Mouse (Mus musculus) regulatory T cell (primary cell): Measurements from ENCODE around the gene Fntb.

Experiments
- in situ Hi-C: fragments of 300-600 bp; cut with MboI, MseI; formaldehyde crosslinking; loops from one replicate; pipeline ENCODE4 v1.15.1; 2025; ENCODE audit warnings: high pct_unique_total_duplicates

The Fntb gene

DNA sequence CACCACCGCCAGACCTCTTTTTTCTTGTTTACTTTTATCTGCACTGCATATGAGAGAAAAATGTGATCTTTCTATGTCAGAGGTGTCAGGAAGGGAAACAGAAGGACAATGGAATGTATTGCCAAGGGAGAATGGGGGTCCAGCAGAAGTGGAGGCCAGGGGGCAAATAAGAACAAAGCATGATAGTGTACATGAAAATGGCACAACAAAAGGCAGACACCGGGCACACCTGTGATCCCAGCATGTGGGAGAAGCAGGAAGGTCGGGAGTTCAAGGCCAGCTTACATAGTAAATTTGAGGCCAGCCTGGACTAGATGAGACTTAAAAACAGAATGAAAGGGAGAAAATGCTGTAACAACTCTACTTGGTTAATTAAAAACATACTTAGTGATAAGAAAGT, 153.5 kb downstream of the Fntb start:
- in situ Hi-C loops = no loop called here

DNA sequence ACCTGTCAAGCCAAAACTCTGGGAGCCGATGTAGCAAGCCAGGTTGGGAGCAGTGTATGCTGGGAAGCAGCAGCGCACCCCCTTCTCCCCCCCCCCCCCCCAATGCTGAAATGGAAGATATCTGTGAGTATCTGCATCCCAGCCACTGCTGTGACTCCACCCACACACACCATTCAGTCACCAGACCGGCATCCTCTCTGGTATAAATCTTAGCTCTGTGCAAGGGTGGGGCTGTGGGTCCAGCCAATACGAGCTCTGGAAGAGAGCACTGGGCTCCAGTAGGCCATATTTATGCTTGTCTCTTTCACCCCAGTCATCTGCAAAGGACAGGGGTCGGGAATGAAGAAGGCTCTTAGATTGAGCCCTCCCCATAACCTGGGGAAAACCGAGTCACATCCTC, 155.0 kb downstream of the Fntb start:
- in situ Hi-C loops = no loop called here

DNA sequence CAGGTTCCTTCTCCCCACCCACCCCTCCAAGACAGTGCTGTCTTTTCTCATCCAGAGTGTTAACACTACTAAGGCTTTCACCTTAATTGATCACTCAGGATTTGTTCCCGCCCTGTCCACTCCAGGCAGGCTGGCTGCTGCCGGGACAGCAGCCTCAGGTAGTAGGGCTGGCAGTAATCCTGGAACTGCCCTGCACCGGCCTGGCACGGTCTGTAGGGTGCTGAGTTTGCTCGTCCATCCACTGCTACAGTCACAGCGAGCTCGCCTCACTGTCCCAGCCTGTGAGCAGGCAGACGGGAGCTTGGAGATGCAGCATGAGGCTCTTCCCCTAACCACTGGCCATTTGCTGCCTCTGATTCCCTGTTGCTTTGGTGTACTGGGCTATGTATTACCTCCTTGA, 155.6 kb downstream of the Fntb start:
- in situ Hi-C loops = no loop called here

DNA sequence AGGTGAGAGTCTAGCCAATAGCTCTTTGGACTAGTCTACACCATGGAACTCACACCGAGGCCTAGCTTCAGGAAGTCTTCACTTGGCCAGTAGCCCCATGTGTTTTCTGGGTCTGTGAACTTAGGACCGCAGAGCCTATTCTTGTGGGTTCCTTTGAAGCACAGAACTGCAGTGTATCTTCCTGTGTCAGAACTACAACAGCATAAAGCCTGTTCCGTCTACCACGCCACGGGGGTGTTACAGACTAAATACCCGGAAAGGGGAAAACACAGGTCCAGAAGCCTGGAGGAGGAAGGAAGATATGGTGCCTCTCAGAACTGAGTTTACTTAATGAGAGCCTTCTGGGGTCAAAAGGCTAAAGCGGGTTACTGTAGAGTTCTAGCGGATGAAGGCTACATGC, 157.7 kb downstream of the Fntb start:
- in situ Hi-C loops = no loop called here

DNA sequence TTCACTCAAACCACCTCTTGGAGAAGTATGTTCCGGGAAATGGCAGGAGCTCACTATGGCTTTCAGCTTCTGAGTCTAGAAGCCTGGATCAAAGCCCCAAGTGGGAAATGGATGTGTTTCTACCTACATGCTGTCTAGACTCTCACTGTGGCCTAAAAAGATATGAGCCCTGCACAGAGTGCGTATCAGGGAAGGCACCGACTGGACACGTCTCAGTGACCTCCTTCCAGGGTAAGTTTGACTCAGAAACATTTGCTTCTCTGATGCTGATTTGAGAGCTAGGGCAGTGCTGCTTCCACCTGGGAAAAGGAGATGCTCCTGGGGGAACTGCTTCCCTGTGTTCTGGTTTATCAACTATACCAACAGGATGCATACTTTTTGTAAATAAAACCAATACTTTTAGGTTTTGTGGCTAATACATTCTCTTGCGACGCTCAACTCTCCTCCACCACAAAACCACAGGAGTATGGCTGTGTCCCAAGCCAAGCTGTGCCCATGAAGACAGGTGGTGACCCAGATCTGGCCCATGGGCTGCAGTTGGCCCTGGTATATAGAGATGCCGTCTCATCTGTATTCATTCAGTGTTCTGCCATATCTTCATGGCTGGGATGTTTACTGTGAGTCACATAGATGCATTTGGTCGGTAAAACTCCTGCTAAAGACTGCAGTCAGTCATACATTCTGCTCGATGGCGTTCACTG, 159.7 kb downstream of the Fntb start:
- in situ Hi-C loops = no loop called here

DNA sequence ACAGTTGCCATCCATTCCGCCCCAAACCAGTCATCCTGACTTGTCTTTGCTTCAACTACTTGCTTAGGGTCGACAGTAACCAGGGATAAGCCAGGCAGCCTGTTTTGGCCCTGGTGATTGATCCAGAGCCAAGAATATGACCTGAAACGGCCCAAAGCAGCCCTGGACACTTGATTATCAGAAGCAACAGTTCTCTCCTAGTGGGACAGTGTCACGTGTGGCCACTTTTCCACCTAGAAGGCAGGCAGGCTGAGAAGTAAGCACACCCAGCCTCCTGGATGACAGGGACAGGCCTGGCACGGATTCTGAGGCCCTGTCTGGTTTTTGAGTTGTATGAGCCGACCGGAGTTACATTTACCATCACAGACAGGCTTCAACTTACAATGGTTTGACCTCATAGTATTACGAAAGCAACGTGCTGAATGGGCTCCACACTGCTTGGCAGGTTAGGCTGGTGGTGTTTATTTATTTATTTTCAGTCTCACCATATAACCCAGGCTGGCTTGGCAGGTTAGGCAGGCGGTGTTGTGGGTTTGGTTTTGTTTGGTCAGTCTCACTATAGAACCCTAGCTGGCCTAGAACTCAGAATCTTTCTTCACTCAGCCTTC, 161.1 kb downstream of the Fntb start:
- in situ Hi-C loops = no loop called here

DNA sequence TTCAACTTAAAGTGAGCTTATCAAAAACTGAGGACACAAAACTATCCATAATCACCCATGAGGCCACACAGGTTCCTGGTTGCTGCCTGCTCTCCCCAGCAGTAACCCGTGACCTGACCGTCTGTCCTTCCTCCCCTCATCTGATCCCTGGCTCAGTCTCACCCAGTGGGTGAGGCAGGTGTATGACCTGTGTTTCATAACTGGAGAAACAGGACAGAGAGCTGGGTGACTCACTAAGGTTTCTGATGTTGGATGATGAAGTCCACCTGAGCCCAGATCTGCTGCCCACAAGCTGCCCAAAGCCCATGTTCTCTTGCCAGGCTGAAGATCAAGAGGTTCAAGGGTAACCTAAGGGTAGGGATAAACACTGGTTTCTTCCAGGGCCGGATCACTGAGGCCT, 161.6 kb downstream of the Fntb start:
- in situ Hi-C loops = no loop called here

DNA sequence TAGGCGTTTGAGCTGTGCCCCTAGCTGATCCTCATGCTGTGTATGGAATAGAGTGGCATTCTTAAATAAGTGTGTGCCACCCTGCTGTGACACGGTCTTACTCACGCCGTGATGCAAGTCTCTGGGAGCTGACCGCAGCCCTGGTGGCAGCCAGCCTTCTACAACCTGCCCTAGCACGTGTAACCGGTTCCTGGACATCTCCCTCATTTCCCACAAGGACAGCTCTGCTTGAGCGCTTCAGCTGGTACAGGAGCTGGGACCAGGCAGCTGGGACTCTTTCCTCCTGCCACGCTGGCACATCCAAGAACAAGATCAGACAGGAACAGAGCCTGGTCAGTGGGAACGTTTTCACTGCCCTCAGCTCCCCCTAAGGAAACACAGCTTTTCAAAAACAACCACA, 162.2 kb downstream of the Fntb start:
- in situ Hi-C loops = no loop called here

DNA sequence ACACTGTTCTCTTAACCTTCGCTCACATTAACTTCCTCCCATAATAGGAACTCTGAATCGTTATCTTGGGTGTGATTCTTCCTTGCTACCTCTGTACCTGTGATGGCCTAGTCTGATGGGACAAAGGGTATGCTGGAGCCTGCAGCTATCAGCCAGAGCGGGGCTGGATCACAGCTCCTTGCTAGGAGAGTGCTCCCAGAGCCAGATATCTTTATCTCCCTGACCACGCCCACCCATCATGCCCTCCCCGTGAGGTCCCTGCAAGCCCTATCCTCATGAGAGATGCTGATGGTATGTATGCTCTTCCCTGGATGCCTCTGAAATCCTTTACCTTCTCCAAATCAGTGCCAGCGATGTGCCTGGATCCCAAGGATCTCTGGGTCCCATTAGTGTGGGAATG, 164.8 kb downstream of the Fntb start:
- in situ Hi-C loops = no loop called here

DNA sequence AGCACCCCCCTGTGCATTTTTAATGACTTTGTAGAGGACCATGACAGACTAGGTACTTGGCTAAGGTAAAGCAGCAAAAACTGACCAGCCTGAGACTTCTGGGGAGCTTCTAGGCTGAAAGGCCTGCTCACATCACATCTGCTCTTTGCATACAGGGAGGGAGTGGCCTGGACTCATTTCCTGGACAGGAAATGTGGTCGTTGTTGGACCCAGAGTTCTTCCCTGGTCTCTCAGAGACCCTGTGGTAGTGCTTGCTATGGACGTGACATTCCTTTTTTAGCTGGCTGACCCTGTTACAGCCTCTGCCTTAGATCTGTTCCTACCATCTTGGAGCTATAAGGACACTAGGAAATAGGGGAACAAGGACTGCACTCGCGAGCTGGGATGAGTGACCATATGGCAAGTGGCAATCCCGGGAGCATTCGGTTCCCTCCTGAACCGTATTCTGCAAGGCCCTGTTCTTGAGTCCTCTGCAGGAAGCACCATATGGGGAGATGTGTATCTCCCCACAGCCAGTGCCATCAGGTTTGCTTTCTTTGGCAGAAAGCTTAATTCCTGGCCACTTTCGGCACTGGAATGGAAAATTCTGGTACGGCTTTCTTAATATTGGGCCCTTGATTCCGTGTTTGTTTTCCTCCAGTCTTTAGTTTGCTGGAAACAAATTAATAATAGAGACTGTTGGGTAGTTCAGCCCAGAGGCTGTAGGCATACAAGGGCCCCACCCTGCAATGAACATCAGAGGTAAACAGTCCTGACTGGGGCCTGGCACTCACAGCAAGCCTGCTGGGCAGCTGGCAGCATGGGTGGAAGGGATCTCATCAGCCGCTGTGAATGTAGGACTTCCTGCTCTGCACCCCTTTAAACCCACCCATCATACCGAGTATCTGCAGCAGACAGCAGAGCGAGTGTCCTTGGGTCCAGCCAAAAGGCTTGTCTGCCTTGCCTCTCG, 166.6 kb downstream of the Fntb start:
- in situ Hi-C loops = no loop called here

DNA sequence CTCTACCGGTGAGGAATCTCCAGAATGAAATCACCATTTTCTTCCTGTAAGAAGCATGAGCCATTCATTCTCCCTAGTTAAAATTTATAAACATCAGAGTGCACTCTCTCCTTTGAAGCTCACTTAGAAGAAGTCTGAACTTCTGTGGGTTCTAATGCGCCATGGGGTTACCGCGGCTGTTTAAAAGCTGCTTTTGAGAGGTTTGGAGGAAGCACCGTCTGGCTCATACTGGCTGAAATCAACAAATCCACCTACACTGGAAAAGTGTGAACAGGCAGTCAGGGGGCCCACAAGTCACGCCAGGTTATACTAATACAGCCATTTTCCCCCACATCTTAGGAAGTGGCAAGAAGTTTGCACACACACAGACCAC, 167.3 kb downstream of the Fntb start:
- in situ Hi-C loops = no loop called here

DNA sequence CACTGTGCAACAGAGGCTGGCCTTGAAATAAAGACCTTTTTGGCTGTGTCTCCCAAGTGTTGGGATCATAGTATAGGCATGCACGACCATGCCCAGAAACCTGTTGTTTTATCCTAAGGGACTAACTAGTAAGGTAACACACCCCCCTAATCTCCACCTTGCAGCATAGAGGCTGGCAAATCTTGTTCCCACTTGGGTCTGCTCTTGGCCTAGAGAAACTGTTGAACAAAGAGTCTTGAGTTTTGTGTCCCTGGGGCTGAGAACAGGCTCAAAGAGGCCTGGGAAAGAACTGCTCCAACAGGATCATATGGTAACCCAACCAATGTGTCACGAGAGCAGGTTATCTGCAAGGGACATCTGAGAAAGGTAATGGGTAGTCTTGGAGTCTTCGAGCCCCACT, 169.0 kb downstream of the Fntb start:
- in situ Hi-C loops = no loop called here

DNA sequence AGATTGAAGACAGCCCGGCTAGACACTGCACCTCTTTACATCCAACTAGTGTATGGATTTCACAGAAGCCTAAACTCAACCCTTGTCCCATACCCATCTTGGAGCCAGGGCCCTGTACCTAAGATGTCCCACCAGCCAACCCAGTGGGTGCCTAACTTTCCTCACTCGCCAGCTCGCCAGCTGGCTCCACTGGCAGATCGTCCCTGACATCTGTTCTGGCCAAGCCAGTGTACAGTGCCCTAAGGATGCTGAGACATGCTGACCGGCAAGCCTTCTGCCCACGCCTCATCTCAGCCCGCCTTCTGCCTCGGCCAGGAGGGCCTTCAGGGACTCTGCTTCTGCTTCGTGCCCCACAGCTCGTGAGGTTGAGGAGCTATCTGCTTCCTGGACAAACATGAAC, 170.8 kb downstream of the Fntb start:
- in situ Hi-C loops = loop anchor here (5.0 kb wide), 1 partner anchor 404 kb away; the partner anchor contains the start of gene Plekhg3

DNA sequence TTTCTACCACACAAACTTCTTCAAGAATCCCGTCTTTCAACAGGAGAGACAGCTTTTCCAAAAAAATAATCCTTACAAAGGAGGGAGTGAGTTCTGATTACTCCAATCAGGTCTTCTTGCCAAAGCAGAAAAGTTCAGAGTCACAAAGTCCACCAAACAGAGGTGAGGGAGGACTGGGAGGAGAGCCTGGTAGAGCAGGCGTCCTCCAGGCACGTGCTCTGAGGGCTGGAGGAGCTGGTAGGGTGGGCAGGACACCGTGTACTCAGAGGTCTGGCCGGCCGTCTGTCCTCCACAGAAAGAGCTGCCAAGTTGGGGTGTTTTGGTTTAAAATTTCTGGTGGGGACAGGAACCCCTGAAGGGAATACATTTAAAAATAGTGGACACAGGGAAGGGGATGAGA, 172.6 kb downstream of the Fntb start:
- in situ Hi-C loops = loop anchor here (5.0 kb wide), 1 partner anchor 406 kb away; the partner anchor contains the start of gene Plekhg3

DNA sequence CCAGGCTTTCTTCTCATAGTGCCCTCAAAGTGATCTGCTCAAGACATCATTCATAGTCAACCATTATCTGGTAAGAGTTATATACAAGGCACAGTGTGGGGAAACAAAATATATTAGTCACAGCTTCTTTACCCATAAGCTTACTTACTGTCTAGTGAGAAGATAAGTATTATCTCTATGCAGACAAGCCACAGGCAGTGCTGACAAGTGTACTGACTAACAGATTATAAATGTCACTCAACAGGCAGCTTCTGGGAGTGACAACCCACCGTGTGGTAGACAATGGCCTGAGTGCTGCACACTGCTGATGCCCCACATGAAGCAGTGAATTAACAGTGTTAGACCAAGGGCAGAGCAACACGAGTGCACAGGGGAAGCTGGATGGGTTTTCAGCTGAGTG, 176.1 kb downstream of the Fntb start:
- in situ Hi-C loops = no loop called here

DNA sequence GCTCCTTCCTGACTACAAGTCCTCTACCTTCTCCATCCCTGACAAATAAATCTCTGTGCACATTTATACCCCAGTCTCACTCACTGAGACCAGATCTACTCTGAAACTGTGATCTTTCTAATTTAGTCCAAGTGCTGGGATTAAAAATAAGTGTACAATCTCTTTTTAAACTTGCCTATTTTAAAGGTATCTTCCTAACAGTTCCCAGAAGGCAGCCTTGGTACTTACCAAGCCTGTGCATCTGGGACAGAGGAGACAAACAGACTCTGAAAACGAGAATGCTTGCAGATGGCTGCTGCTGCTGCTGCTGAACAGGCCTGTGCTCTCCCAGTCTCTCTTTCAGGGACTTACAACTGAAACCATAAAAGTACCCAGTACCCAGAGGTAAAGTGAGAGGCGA, 177.1 kb downstream of the Fntb start:
- in situ Hi-C loops = no loop called here

DNA sequence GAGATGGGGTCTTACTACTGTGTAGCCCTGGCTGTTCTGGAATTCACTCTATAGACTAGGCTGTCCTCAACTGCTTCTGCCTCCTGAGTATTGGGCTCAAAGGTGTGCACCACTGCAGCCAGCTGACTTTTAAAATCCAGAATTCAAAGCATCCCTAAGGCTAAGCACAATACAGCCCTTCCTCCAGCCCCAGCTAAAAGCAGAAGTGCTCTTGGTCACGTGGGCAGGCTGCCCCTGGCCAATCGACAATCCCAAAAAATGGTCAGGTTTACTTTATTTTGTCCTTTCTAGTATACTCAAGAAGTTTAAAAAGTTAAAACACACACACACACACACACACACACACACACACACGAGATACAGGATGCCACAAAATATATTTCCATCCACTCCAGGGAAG, 177.7 kb downstream of the Fntb start:
- in situ Hi-C loops = no loop called here

DNA sequence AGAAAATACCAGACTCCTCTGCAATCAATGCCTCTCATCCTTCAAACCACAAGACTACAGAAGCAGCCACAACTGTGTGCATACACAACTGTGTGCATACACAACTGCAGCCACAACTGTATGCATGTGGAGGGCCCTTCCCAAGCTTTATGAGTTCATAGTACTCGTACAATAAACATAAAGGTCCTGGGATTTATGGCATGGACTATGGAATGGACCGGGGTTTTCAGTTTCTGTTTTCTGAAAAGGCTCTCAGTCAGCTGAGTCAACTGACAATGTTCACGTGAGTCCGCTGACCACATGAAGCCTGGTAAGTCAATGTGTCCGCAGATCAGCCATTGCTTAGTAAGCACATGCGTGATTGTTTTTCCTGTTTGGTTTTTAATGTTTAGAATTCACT, 178.1 kb downstream of the Fntb start:
- in situ Hi-C loops = no loop called here

DNA sequence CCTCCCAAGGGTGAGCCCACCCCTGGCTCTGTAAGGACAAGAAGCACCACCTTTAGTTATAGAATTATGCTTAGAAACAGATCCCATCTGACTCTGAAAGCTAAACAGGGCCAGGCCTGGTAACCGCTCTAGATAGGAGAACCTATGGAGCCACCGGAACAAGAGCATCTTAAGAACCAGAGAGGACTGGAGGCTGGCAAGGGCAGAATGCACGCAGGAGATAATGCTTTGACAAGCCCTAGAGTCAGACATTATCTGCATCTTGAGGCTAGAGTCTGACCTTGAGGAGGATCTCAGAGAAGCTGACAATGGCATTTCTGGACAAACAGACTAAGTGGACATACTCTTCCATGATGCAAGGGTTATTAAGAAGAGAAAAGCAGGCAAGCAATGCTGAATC, 182.1 kb downstream of the Fntb start:
- in situ Hi-C loops = no loop called here

DNA sequence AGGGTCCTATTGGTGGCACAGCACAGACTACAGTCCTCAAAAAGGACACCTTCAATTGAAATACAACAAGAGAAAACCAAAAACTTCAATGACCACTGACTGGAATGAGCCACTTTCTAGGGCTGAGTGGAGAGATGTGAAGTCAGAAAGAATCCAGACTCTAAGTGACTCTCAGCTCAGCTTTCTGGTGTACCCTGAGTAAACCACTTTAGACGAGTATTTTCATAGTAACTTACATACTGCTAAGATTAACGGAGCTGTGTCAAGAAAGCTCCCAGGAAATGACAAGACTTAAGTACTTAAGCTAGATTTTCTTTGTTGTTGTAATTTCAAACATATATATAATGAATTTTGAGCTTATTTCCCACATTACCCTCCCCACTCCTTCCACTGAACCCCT, 182.8 kb downstream of the Fntb start:
- in situ Hi-C loops = no loop called here

DNA sequence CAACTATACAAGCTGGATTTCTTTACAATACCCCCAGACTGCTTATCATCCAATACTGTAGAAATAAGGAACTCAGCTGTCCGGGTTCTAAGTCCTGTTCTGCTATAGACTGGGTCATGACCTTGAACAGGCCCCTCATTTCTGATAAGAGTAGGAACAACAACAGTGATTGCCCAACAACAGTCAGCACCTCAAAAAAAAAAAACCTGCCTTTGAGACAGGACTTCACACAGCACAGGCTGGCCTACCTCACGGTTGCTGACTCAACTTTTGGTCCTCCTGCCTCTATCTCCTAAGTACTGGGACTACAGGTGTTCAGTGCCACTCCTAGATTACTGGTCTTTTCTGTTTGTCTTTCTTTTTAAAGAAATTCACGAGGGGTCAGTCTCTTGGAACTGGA, 183.4 kb downstream of the Fntb start:
- in situ Hi-C loops = no loop called here

DNA sequence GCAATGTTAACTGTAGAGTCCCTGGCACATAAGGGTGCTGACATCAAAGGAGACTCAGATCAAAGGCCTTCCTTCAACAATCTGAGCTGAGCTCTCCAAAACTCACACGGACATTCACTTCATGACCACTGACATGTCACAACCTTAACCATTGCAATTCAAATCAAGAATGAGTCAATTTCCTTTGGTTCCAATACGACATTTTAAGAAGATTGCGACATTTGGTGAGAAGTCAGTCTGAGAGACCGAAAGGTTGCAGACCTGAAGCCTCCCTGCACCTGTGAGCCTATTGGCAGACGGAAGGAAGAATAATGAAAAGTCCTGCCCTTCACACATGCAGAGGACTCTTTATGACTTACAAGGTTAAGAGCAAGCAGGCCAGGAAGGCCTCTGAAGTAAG, 184.9 kb downstream of the Fntb start:
- in situ Hi-C loops = no loop called here
